Comparison of ENCODE assay signal across 10 mouse cellular contexts in the genomic region with DNA sequence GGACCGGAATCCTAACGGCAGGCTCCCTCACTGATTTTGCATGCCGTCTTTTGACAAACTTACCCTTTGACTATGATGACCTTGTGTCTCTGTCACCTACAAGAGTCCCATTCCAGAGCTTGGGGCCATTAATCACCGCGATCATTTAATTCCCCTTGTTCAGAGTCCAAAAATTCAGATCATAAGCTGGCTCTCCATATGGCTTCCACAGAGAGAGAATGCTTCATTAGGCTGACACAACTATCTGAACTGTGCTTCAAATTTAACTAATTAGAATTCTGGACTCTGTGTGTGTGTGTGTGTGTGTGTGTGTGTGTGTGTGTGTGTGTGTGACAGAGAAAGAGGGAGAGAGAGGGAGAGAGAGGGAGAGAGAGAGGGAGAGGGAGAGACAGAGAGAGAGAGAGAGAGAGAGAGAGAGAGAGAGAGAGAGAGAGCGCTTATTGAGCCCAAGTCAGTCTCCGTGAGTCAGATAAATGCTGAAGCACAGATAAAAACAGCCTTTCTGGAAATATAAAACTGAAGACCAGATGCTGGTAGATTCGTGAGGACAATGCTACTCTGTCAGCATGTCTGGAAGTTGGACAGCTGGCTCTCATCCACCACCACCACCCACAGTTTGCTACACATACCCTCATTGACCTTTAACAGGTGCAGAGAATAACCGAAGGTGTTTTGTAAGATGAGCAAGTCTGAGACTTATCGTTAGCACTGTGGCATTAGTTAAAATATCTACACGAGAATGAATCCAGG.
A peak's percentile ranks its signal among the peaks of the same experiment; 100 is the strongest.
DNase-seq lines count a peak whose midpoint lies in the region; ATAC-seq and TF ChIP-seq lines count a peak whose summit lies in the region.
"Had no signal": no experiment of that assay in that cellular context is flagged by ENCODE, and none has a peak within 500 bp of the region (broad histone marks: within the 10 kb centered on the region; RNA-seq: fewer than 3 reads in every experiment).

No protein-coding gene starts in this region.

- no peaks in the 10 kb centered on the region for H3K27me3 ChIP-seq in forebrain, embryonic 13.5 days
- H3K27me3 ChIP-seq in forebrain, embryonic 11.5 days (ENCODE audit: control insufficient read depth, insufficient read depth, low read length), result no peaks in the 10 kb centered on the region
- H3K27me3 ChIP-seq in midbrain, postnatal 0 days (ENCODE audit: insufficient read depth, low read length), result no peaks in the 10 kb centered on the region
- H3K27me3 ChIP-seq in midbrain, embryonic 13.5 days, result no peaks in the 10 kb centered on the region
- H3K27me3 ChIP-seq: liver, embryonic 12.5 days had no signal

- 0 out of 2 replicates have a peak overlapping the region, but pooled peaks have one; percentile 12 for H3K27ac ChIP-seq in forebrain, embryonic 13.5 days
- no peak overlapping the region for H3K27ac ChIP-seq in forebrain, embryonic 11.5 days (ENCODE audit: low read depth, low read length)
- no peak overlapping the region for H3K27ac ChIP-seq in midbrain, postnatal 0 days (ENCODE audit: low read depth, low read length)
- no peak overlapping the region for H3K27ac ChIP-seq in midbrain, embryonic 13.5 days
- H3K27ac ChIP-seq: heart, embryonic 10.5 days; liver, embryonic 12.5 days had no signal

- no peak for TF ChIP-seq CTCF in midbrain, postnatal 0 days (IDR thresholded peaks at IDR 0.05)

- DNase-seq in forebrain, embryonic 11.5 days (ENCODE audit: low spot score), result no peak
- peak; percentile 43 for DNase-seq in midbrain, postnatal 0 days (ENCODE audit: low spot score)
- DNase-seq in layer of hippocampus, postnatal 10 days (ENCODE audit: low spot score in 2 of 2), result peak; percentile 52 to 55
- no peak for DNase-seq in ovary, postnatal 14 days (ENCODE audit: low spot score)
- DNase-seq in testis, postnatal 10 days (ENCODE audit: low spot score), result no peak
- no peak for DNase-seq in kidney, adult 18-20 months

- WGBS in forebrain, embryonic 13.5 days, result 66% methylated on average over 11 of the region's 11 CpGs
- WGBS in forebrain, embryonic 11.5 days, result 81% methylated on average over 11 of the region's 11 CpGs
- WGBS in midbrain, postnatal 0 days, result 79% methylated on average over 11 of the region's 11 CpGs
- WGBS in midbrain, embryonic 13.5 days, result 88% methylated on average over 11 of the region's 11 CpGs

- no peaks in the 10 kb centered on the region for H3K9me3 ChIP-seq in forebrain, embryonic 13.5 days (replicated peaks)
- no peaks in the 10 kb centered on the region for H3K9me3 ChIP-seq in forebrain, embryonic 11.5 days (ENCODE audit: control insufficient read depth, low read length)
- no peaks in the 10 kb centered on the region for H3K9me3 ChIP-seq in midbrain, postnatal 0 days (ENCODE audit: low read length)
- H3K9me3 ChIP-seq in midbrain, embryonic 13.5 days, result no peaks in the 10 kb centered on the region
- H3K9me3 ChIP-seq: heart, embryonic 10.5 days; liver, embryonic 12.5 days had no signal

- peak; percentile 66 for ATAC-seq in forebrain, embryonic 13.5 days
- no peak for ATAC-seq in forebrain, embryonic 11.5 days (replicated peaks; ENCODE audit: low FRiP score)
- no peak for ATAC-seq in midbrain, postnatal 0 days (ENCODE audit: low FRiP score)
- ATAC-seq in midbrain, embryonic 13.5 days, result no peak
- ATAC-seq: liver, embryonic 12.5 days had no signal

- H3K9ac ChIP-seq in forebrain, embryonic 13.5 days, result no peak overlapping the region
- no peak overlapping the region for H3K9ac ChIP-seq in forebrain, embryonic 11.5 days (ENCODE audit: low read length)
- no peak overlapping the region for H3K9ac ChIP-seq in midbrain, postnatal 0 days (replicated peaks; ENCODE audit: low read length, poor library complexity, severe bottlenecking)
- H3K9ac ChIP-seq in midbrain, embryonic 13.5 days (replicated peaks), result no peak overlapping the region
- H3K9ac ChIP-seq: liver, embryonic 12.5 days had no signal

- no peak overlapping the region for H3K4me2 ChIP-seq in forebrain, embryonic 13.5 days
- no peak overlapping the region for H3K4me2 ChIP-seq in forebrain, embryonic 11.5 days (ENCODE audit: low read depth, low read length, severe bottlenecking)
- no peak overlapping the region for H3K4me2 ChIP-seq in midbrain, postnatal 0 days (ENCODE audit: low read depth, low read length, poor library complexity, severe bottlenecking)
- no peak overlapping the region for H3K4me2 ChIP-seq in midbrain, embryonic 13.5 days (replicated peaks)
- H3K4me2 ChIP-seq: liver, embryonic 12.5 days had no signal

- H3K4me1 ChIP-seq in forebrain, embryonic 13.5 days, result peaks cover 6% of the 10 kb centered on the region; the same call in 1 of the 2 replicates
- no peaks in the 10 kb centered on the region for H3K4me1 ChIP-seq in forebrain, embryonic 11.5 days (replicated peaks; ENCODE audit: control insufficient read depth, insufficient read depth, low read length)
- H3K4me1 ChIP-seq in midbrain, postnatal 0 days (ENCODE audit: insufficient read depth, low read length), result no peaks in the 10 kb centered on the region
- no peaks in the 10 kb centered on the region for H3K4me1 ChIP-seq in midbrain, embryonic 13.5 days (replicated peaks)
- H3K4me1 ChIP-seq: heart, embryonic 10.5 days; liver, embryonic 12.5 days had no signal

- H3K36me3 ChIP-seq in forebrain, embryonic 13.5 days (ENCODE audit: poor library complexity, severe bottlenecking), result no peaks in the 10 kb centered on the region
- no peaks in the 10 kb centered on the region for H3K36me3 ChIP-seq in forebrain, embryonic 11.5 days (ENCODE audit: control insufficient read depth, insufficient read depth, low read length)
- H3K36me3 ChIP-seq in midbrain, postnatal 0 days (ENCODE audit: insufficient read depth, low read length), result no peaks in the 10 kb centered on the region
- H3K36me3 ChIP-seq in midbrain, embryonic 13.5 days, result no peaks in the 10 kb centered on the region
- H3K36me3 ChIP-seq: heart, embryonic 10.5 days; liver, embryonic 12.5 days had no signal

- H3K4me3 ChIP-seq in forebrain, embryonic 13.5 days, result no peak overlapping the region
- H3K4me3 ChIP-seq in forebrain, embryonic 11.5 days (ENCODE audit: low read depth, low read length), result no peak overlapping the region
- no peak overlapping the region for H3K4me3 ChIP-seq in midbrain, postnatal 0 days (ENCODE audit: low read depth, low read length)
- H3K4me3 ChIP-seq in midbrain, embryonic 13.5 days (replicated peaks), result no peak overlapping the region
- H3K4me3 ChIP-seq: heart, embryonic 10.5 days; liver, embryonic 12.5 days had no signal

Comparison
In these comparisons a context has a peak if more than half of its experiments do, and no peak if none do; other contexts are left out.
1. DNase-seq: peak in midbrain, postnatal 0 days (single experiment) and layer of hippocampus, postnatal 10 days (2 of 2); none in forebrain, embryonic 11.5 days (single experiment), ovary, postnatal 14 days (single experiment), testis, postnatal 10 days (single experiment) and kidney, adult 18-20 months (single experiment).